Mouse (Mus musculus): ENCODE data around the gene Zcchc8. TPM values are rescaled to one million over a fixed set of nuclear protein-coding genes. Genes with fewer than 3 reads are reported as not detected.
A peak's percentile ranks its signal among the peaks of the same experiment; 100 is the strongest.
"Not testable (repeated sequence)": the region's sequence is repeated elsewhere in the genome, so short reads cannot be mapped to it uniquely, and the experiment has no call there.

The Zcchc8 gene
- polyA plus RNA-seq (2012; ENCODE audit: insufficient read depth, insufficient read length, low replicate concordance, missing spikeins), result not detected in 2 replicates

- Histone ChIP-seq H3K27ac (ENCODE audit: insufficient read depth, low read depth, low read length) (peak within 1 kb of the TSS; percentile 86), H3K4me3 (ENCODE audit: insufficient read depth, low read depth, low read length) (peak within 1 kb of the TSS; percentile 78), H3K4me1 (ENCODE audit: control insufficient read depth, insufficient read depth, low read length) (peaks cover 6% of the 10 kb centered on the region; the same call in 1 of the 2 replicates)
- TF ChIP-seq POLR2A (IDR thresholded peaks at IDR 0.05; ENCODE audit: insufficient read depth, low read depth, low read length), result no peak
- TF ChIP-seq CTCF (IDR thresholded peaks at IDR 0.05; ENCODE audit: insufficient read depth, low read depth, low read length), result no peak
- WGBS, result under 1% methylated on average over 83 of the region's 83 CpGs
Observed at GRCm38 (mm10) chr5:123720328-123721311, at the start of gene Zcchc8. TSS of gene Zcchc8 (minus strand) at chr5:123721100.

GRCm38 (mm10) chr5:123766455-123766854 is 45.6 kb upstream of the Zcchc8 start:
- 95% methylated on average over 11 of the region's 11 CpGs for WGBS
- not testable (repeated sequence) for H3K27ac ChIP-seq (ENCODE audit: insufficient read depth, low read depth, low read length); H3K4me3 ChIP-seq (ENCODE audit: insufficient read depth, low read depth, low read length); H3K4me1 ChIP-seq (ENCODE audit: control insufficient read depth, insufficient read depth, low read length)

- H3K4me3 ChIP-seq (ENCODE audit: insufficient read depth, low read depth, low read length), result no peak overlapping the region
- 96% methylated on average over 11 of the region's 11 CpGs for WGBS
- H3K27ac ChIP-seq (ENCODE audit: insufficient read depth, low read depth, low read length), result no peak overlapping the region
- no peak for TF ChIP-seq CTCF (IDR thresholded peaks at IDR 0.05; ENCODE audit: insufficient read depth, low read depth, low read length)
- no peak for TF ChIP-seq POLR2A (IDR thresholded peaks at IDR 0.05; ENCODE audit: insufficient read depth, low read depth, low read length)
- H3K4me1 ChIP-seq (ENCODE audit: control insufficient read depth, insufficient read depth, low read length), result no peaks in the 10 kb centered on the region
Observed at GRCm38 (mm10) chr5:123765506-123765905, 44.6 kb upstream of the Zcchc8 start.

- H3K27ac ChIP-seq (ENCODE audit: insufficient read depth, low read depth, low read length), result peak within 1 kb of the TSS; percentile 99
- TF ChIP-seq POLR2A (IDR thresholded peaks at IDR 0.05; ENCODE audit: insufficient read depth, low read depth, low read length), result peak; percentile 95
- peak; percentile 54; the same call in 1 of the 2 replicates for TF ChIP-seq CTCF (IDR thresholded peaks at IDR 0.05; ENCODE audit: insufficient read depth, low read depth, low read length)
- under 1% methylated on average over 63 of the region's 63 CpGs for WGBS
- peak within 1 kb of the TSS; percentile 77 for H3K4me3 ChIP-seq (ENCODE audit: insufficient read depth, low read depth, low read length)
- 0 out of 2 replicates have a peak, but pooled peaks cover 3% of the 10 kb centered on the region for H3K4me1 ChIP-seq (ENCODE audit: control insufficient read depth, insufficient read depth, low read length)
Observed at GRCm38 (mm10) chr5:123749065-123750064, 28.5 kb upstream of the Zcchc8 start, which contains the start of the genes Rsrc2 and Kntc1. TSS of gene Rsrc2 (minus strand) at chr5:123749414. TSS of gene Kntc1 (plus strand) at chr5:123749716.

GRCm38 (mm10) chr5:123748339-123749064 is 27.6 kb upstream of the Zcchc8 start:
- TF ChIP-seq CTCF (IDR thresholded peaks at IDR 0.05; ENCODE audit: insufficient read depth, low read depth, low read length), result no peak
- TF ChIP-seq POLR2A (IDR thresholded peaks at IDR 0.05; ENCODE audit: insufficient read depth, low read depth, low read length), result no peak
- WGBS, result under 1% methylated on average over 18 of the region's 18 CpGs
- Histone ChIP-seq H3K4me1 (ENCODE audit: control insufficient read depth, insufficient read depth, low read length) (0 out of 2 replicates have a peak, but pooled peaks cover 3% of the 10 kb centered on the region), H3K4me3 (ENCODE audit: insufficient read depth, low read depth, low read length) (peak overlapping the region; percentile 77), H3K27ac (ENCODE audit: insufficient read depth, low read depth, low read length) (peak overlapping the region; percentile 59; the same call in 1 of the 2 replicates)

GRCm38 (mm10) chr5:123747604-123748003 is 26.7 kb upstream of the Zcchc8 start:
- 4% methylated on average over 7 of the region's 7 CpGs for WGBS
- no peak for TF ChIP-seq CTCF (IDR thresholded peaks at IDR 0.05; ENCODE audit: insufficient read depth, low read depth, low read length)
- TF ChIP-seq POLR2A (IDR thresholded peaks at IDR 0.05; ENCODE audit: insufficient read depth, low read depth, low read length), result no peak
- H3K4me1 ChIP-seq (ENCODE audit: control insufficient read depth, insufficient read depth, low read length), result 0 out of 2 replicates have a peak, but pooled peaks cover 3% of the 10 kb centered on the region
- H3K27ac ChIP-seq (ENCODE audit: insufficient read depth, low read depth, low read length), result no peak overlapping the region
- peak overlapping the region; percentile 20; the same call in 1 of the 2 replicates for H3K4me3 ChIP-seq (ENCODE audit: insufficient read depth, low read depth, low read length)

- TF ChIP-seq POLR2A (IDR thresholded peaks at IDR 0.05; ENCODE audit: insufficient read depth, low read depth, low read length) (no peak), CTCF (IDR thresholded peaks at IDR 0.05; ENCODE audit: insufficient read depth, low read depth, low read length) (no peak)
- 0 out of 2 replicates have a peak, but pooled peaks cover 3% of the 10 kb centered on the region for H3K4me1 ChIP-seq (ENCODE audit: control insufficient read depth, insufficient read depth, low read length)
- no peak overlapping the region for H3K4me3 ChIP-seq (ENCODE audit: insufficient read depth, low read depth, low read length)
- H3K27ac ChIP-seq (ENCODE audit: insufficient read depth, low read depth, low read length), result no peak overlapping the region
Observed at GRCm38 (mm10) chr5:123746253-123746652, 25.4 kb upstream of the Zcchc8 start.

GRCm38 (mm10) chr5:123744358-123744757 is 23.5 kb upstream of the Zcchc8 start:
- no peak overlapping the region for H3K4me3 ChIP-seq (ENCODE audit: insufficient read depth, low read depth, low read length)
- 0 out of 2 replicates have a peak, but pooled peaks cover 3% of the 10 kb centered on the region for H3K4me1 ChIP-seq (ENCODE audit: control insufficient read depth, insufficient read depth, low read length)
- no peak overlapping the region for H3K27ac ChIP-seq (ENCODE audit: insufficient read depth, low read depth, low read length)
- no peak for TF ChIP-seq CTCF (IDR thresholded peaks at IDR 0.05; ENCODE audit: insufficient read depth, low read depth, low read length)
- no peak for TF ChIP-seq POLR2A (IDR thresholded peaks at IDR 0.05; ENCODE audit: insufficient read depth, low read depth, low read length)
- 64% methylated on average over 2 of the region's 2 CpGs for WGBS
